Mouse (Mus musculus) kidney, postnatal 14 days (tissue): ENCODE data around the gene Rdh19.
A peak's percentile ranks its signal among the peaks of the same experiment; 100 is the strongest.
"Not testable (repeated sequence)": the region's sequence is repeated elsewhere in the genome, so short reads cannot be mapped to it uniquely, and the experiment has no call there.

Source experiments
- DNase-seq: peaks from one replicate; pipeline ENCODE4 v3.0.0; 2022; ENCODE audit warnings: mixed read lengths

Gene Rdh19

GRCm38 (mm10) chr10:127849628-127850027 lies at the start of gene Rdh19:
TSS of gene Rdh19 (plus strand) at chr10:127849928.
- DNase-seq = peak; percentile 27

GRCm38 (mm10) chr10:127800891-127801290 lies 48.8 kb upstream of the Rdh19 start, which contains the start of gene Rdh16:
TSS of gene Rdh16 (plus strand) at chr10:127801152.
- DNase-seq = peak; percentile 64

GRCm38 (mm10) chr10:127801612-127802011 lies 48.1 kb upstream of the Rdh19 start:
- DNase-seq = no peak

GRCm38 (mm10) chr10:127802236-127802635 lies 47.5 kb upstream of the Rdh19 start:
- DNase-seq = no peak

GRCm38 (mm10) chr10:127804416-127804815 lies 45.3 kb upstream of the Rdh19 start:
- DNase-seq = peak; percentile 20

GRCm38 (mm10) chr10:127815888-127816287 lies 33.8 kb upstream of the Rdh19 start:
- DNase-seq = peak; percentile 32

GRCm38 (mm10) chr10:127817268-127817910 lies 32.3 kb upstream of the Rdh19 start:
- DNase-seq = not testable (repeated sequence)

GRCm38 (mm10) chr10:127821806-127822205 lies 27.9 kb upstream of the Rdh19 start:
- not testable (repeated sequence) for DNase-seq

- DNase-seq = peak; percentile 33
These were observed 24.3 kb upstream of the Rdh19 start for GRCm38 (mm10) chr10:127825386-127825785.

GRCm38 (mm10) chr10:127829121-127829520 lies 20.6 kb upstream of the Rdh19 start:
- DNase-seq = no peak

- peak; percentile 22 for DNase-seq
These were observed 15.5 kb upstream of the Rdh19 start for GRCm38 (mm10) chr10:127834186-127834585.

- DNase-seq = peak; percentile 65
These were observed 14.4 kb upstream of the Rdh19 start for GRCm38 (mm10) chr10:127835292-127835691.

- not testable (repeated sequence) for DNase-seq
These were observed 11.9 kb upstream of the Rdh19 start for GRCm38 (mm10) chr10:127837793-127838192.

GRCm38 (mm10) chr10:127838539-127838938 lies 11.2 kb upstream of the Rdh19 start:
- DNase-seq = no peak

- DNase-seq = no peak
These were observed 9.0 kb upstream of the Rdh19 start for GRCm38 (mm10) chr10:127840776-127841175.

- DNase-seq = peak; percentile 23
These were observed 3.8 kb upstream of the Rdh19 start for GRCm38 (mm10) chr10:127845945-127846344.

- DNase-seq = peak; percentile 90
These were observed 1.6 kb upstream of the Rdh19 start for GRCm38 (mm10) chr10:127848089-127848488.

- DNase-seq = no peak
These were observed 6.6 kb downstream of the Rdh19 start for GRCm38 (mm10) chr10:127856376-127856775.

GRCm38 (mm10) chr10:127864931-127865330 lies 15.2 kb downstream of the Rdh19 start:
- DNase-seq = peak; percentile 79

GRCm38 (mm10) chr10:127866232-127866631 lies 16.5 kb downstream of the Rdh19 start, which contains the start of gene Rdh16f2:
TSS of gene Rdh16f2 (plus strand) at chr10:127866474.
- DNase-seq = no peak

- DNase-seq = peak; percentile 54
These were observed 22.8 kb downstream of the Rdh19 start for GRCm38 (mm10) chr10:127872484-127872883.

- DNase-seq = peak; percentile 87
These were observed 28.0 kb downstream of the Rdh19 start for GRCm38 (mm10) chr10:127877681-127878080.

GRCm38 (mm10) chr10:127878262-127879057 lies 28.7 kb downstream of the Rdh19 start:
- DNase-seq = no peak

GRCm38 (mm10) chr10:127879155-127879688 lies 29.5 kb downstream of the Rdh19 start:
- DNase-seq = peak; percentile 59
